Mouse (Mus musculus): ENCODE measurements around the gene Lrrc52.

The Lrrc52 gene

GRCm38 (mm10) chr1:167436186-167436975 lies 30.2 kb downstream of the Lrrc52 start:
- no peak for DNase-seq

GRCm38 (mm10) chr1:167434931-167435330 lies 31.6 kb downstream of the Lrrc52 start:
- DNase-seq = no peak

GRCm38 (mm10) chr1:167430976-167431676 lies 35.5 kb downstream of the Lrrc52 start:
- no peak for DNase-seq

GRCm38 (mm10) chr1:167426681-167427080 lies 39.9 kb downstream of the Lrrc52 start:
- no peak for DNase-seq

- DNase-seq = no peak
Measured at GRCm38 (mm10) chr1:167425572-167425971, 41.0 kb downstream of the Lrrc52 start.

GRCm38 (mm10) chr1:167422501-167423240 lies 43.9 kb downstream of the Lrrc52 start:
- DNase-seq = no peak

GRCm38 (mm10) chr1:167414846-167415245 lies 51.7 kb downstream of the Lrrc52 start:
- peak; percentile 16 to 32 for DNase-seq

GRCm38 (mm10) chr1:167411991-167412715 lies 54.4 kb downstream of the Lrrc52 start:
- no peak for DNase-seq

- DNase-seq = no peak
Measured at GRCm38 (mm10) chr1:167409601-167410000, 57.0 kb downstream of the Lrrc52 start.

GRCm38 (mm10) chr1:167405237-167405636 lies 61.3 kb downstream of the Lrrc52 start:
- DNase-seq = no peak
